Mouse (Mus musculus): Measurements from ENCODE around the gene Nphp1. TPM values are rescaled to one million over a fixed set of nuclear protein-coding genes. Genes with fewer than 3 reads are reported as not detected.

The Nphp1 gene
- 1.7 TPM for polyA plus RNA-seq (2017; shearing (Covaris generic))

DNA sequence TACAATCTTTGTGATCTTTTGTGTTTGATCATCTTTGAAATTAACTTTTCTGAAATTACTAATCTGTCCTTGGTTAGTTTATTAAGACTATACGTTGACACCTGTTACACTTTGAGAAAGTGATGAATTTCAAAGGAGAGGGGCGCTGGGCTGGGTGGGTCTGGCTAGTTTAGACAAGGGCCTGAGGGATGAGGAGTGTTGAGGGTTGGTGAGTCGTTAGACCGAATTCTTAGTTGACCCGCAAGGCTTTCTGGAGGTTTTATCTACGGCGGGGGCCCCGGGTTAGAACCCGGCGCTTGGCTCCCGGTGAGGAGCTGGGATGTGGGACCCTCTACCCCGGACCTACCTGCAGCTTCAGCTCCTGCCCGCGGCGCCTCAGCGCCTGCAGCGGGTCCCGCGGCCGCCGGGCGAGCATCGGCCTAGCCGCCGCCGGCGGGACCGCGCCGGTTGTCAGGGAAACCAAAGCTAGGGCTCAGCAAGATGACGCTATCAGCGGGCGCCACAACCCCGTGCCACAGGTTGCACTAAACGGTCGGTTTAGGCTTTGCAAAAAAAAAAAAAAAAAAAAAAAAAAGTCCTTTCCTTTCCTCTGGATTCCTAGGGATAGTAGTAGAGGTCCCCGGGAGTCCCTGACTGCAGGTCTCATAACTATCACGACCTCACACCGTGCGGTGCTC, at the start of gene Nphp1:
Gene Nphp1 (minus strand): TSS at position 458 of the 677 bp plus-strand sequence.

DNA sequence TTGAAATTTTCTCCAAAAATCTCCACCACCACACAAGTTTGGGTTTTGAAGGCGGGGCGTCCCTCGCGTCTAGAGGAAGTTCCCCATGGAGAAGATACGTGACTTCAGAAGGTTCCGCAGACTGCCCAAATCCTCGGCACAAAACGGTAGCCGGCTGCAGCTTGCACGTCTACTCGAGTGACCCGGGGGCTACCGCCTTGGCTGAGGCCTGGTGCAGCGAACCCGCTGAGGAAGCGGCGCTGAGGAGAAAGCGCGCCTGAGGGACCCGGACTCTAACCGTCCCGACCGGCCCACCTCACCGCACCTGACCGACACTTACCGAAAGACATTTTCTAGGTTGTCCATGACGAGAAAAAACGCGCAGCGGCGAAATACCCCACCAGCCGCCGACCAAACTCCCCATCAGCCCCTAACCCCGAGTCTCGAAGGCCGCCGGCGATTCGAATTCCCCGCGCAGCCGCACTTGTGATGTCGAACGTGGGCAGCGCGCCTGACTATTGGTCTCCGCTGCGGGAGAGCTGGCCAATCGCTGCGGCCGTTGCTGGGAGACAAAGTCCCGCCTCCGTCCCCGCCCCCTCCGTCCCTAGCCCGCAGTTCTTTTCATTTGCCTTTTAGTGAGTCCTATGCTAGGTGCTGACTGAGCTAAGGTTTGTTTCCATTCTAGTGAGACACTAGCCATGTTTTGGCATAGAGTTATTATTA, 42.9 kb upstream of the Nphp1 start, which contains the start of gene Bub1:
Gene Bub1 (minus strand): TSS at position 465 of the 702 bp plus-strand sequence.

DNA sequence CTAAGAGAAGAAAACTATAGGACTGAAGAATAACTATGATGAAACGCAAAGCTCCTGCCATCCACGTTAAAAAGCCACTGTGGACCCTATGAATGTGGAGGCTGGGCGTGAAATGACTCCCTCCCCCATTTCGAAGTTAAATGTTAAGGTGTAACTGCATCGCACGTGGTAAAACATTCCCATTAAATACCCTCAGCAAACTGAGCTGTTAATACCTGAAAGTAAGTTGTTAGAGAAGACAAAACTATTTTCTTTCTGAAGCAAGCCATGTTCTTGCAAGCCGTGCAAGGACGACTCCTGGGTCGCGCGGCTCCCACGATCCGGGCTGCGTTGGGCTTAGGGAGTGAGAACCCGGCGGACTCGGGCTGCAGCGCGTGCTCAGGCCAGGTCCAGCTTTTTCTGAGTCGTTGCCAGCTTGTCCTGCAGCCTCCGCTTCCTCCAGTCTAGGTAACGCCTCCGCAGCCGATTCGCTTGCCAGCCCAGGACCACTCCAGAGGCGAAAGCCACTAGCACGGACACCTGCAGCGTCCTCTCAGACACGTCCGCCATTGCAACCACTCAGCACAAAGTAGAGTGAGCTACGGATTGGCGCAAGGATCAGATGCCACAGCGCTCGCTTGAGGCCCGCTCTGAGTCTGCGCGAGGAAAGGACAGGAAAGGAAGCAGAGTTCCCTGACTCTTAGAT, 3.4 kb upstream of the Nphp1 start, which contains the start of gene Mtln:
Gene Mtln (minus strand): TSS at position 570 of the 685 bp plus-strand sequence.

GRCm38 (mm10) chr2:127729671-127730070, 59.0 kb downstream of the Nphp1 start, which contains the start of gene Mall:
Mall (minus strand) TSS chr2:127729932.

Other genes starting within 250 kb of the Nphp1 start
- not detected for gene Prom2, start 247.4 kb downstream of the Nphp1 start, polyA plus RNA-seq (2017; shearing (Covaris generic))
- 1.9 TPM for gene Zfp661, start 201.8 kb downstream of the Nphp1 start, polyA plus RNA-seq (2017; shearing (Covaris generic))
- 99.3 TPM for gene Mrps5, start 201.7 kb downstream of the Nphp1 start, polyA plus RNA-seq (2017; shearing (Covaris generic))
- gene Mal, start 132.2 kb downstream of the Nphp1 start, polyA plus RNA-seq (2017; shearing (Covaris generic)): not detected
- not detected for gene Mall, start 59.0 kb downstream of the Nphp1 start, polyA plus RNA-seq (2017; shearing (Covaris generic))
- 15.7 TPM for gene Mtln, start 3.6 kb upstream of the Nphp1 start, polyA plus RNA-seq (2017; shearing (Covaris generic))
- 1.2 TPM for gene Bub1, start 43.0 kb upstream of the Nphp1 start, polyA plus RNA-seq (2017; shearing (Covaris generic))
- 1.9 TPM for gene Acoxl, start 50.0 kb upstream of the Nphp1 start, polyA plus RNA-seq (2017; shearing (Covaris generic))